Mouse (Mus musculus): ENCODE data around the gene Kcnq1. TPM values are rescaled to one million over a fixed set of nuclear protein-coding genes. Genes with fewer than 3 reads are reported as not detected.

The Kcnq1 gene
- total RNA-seq, 1 experiment: 0.22 TPM

GRCm38 (mm10) chr7:143447130-143447529 lies 341.0 kb downstream of the Kcnq1 start:
- TF ChIP-seq ZNF384 (IDR thresholded peaks at IDR 0.05; ENCODE audit: low read depth, low read length) (no peak), CHD2 (IDR thresholded peaks at IDR 0.05; ENCODE audit: low read depth, low read length) (no peak), ZC3H11A (IDR thresholded peaks at IDR 0.05; ENCODE audit: borderline replicate concordance, low read depth, low read length) (no peak), HCFC1 (IDR thresholded peaks at IDR 0.05; ENCODE audit: borderline replicate concordance, insufficient read depth, low read length) (no peak), MAFK (IDR thresholded peaks at IDR 0.05; ENCODE audit: insufficient read depth, low read depth, low read length) (no peak)

DNA sequence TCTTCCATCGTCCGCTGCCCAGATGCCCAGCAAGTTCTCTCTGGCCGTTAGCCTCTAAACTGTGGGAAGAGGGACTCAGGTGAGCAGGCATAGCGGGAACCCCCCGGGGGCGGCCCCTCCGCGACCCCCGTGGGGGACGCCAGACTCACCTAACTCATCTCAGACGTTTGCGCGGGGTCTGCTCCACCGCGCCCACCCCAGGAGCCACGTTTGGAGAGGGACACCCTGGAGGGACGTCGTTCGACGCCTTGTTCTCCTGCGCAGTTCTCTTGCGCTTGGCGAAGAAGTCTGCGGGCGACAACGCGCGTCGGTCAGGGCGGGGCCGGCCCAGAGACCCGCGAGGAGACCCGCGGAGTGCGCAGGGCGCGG lies 352.8 kb downstream of the Kcnq1 start:
- TF ChIP-seq CHD2 (IDR thresholded peaks at IDR 0.05; ENCODE audit: low read depth, low read length): no peak
- no peak for TF ChIP-seq HCFC1 (IDR thresholded peaks at IDR 0.05; ENCODE audit: borderline replicate concordance, insufficient read depth, low read length)
- no peak for TF ChIP-seq ZC3H11A (IDR thresholded peaks at IDR 0.05; ENCODE audit: borderline replicate concordance, low read depth, low read length)
- TF ChIP-seq MAFK (IDR thresholded peaks at IDR 0.05; ENCODE audit: insufficient read depth, low read depth, low read length): no peak
- TF ChIP-seq ZNF384 (IDR thresholded peaks at IDR 0.05; ENCODE audit: low read depth, low read length): no peak
- H3K4me3 ChIP-seq (ENCODE audit: insufficient read depth in 1 of 2, low read depth in 1 of 2, low read length in 2 of 2, poor library complexity in 1 of 2, severe bottlenecking in 1 of 2): peak overlapping the region; percentile 44 to 45; a peak in 3 of 4 replicates
- H3K27ac ChIP-seq (ENCODE audit: insufficient read depth, low read depth, low read length, poor library complexity, severe bottlenecking): no peak overlapping the region
- H3K9me3 ChIP-seq (ENCODE audit: control insufficient read depth, insufficient read depth, low read depth, low read length): no peaks in the 10 kb centered on the region
- no peaks in the 10 kb centered on the region for H3K36me3 ChIP-seq (ENCODE audit: control insufficient read depth, insufficient read depth, low read length, poor library complexity, severe bottlenecking)
- H3K9ac ChIP-seq (ENCODE audit: insufficient read depth, low read depth, low read length, poor library complexity, severe bottlenecking): no peak overlapping the region; the same call in 1 of the 2 replicates
- H3K4me1 ChIP-seq (ENCODE audit: control insufficient read depth in 2 of 2, insufficient read depth in 2 of 2, low read length in 2 of 2, poor library complexity in 1 of 2): peaks cover 0 to 10% of the 10 kb centered on the region in 2 experiments; a peak in 1 of 4 replicates
- in situ Hi-C loops (cut with MboI; ENCODE audit: low sequenced_read_pairs in 2 of 2, unreplicated experiment in 2 of 2): no loop called here
- no peak for DNase-seq (ENCODE audit: low read depth, low spot score)

More at GRCm38 (mm10) chr7:143447130-143447529, 341.0 kb downstream of the Kcnq1 start:
- Histone ChIP-seq H3K4me1 (ENCODE audit: control insufficient read depth in 2 of 2, insufficient read depth in 2 of 2, low read length in 2 of 2, poor library complexity in 1 of 2) (0 out of 4 replicates have a peak, but pooled peaks cover 0 to 2% of the 10 kb centered on the region in 2 experiments), H3K9ac (ENCODE audit: insufficient read depth, low read depth, low read length, poor library complexity, severe bottlenecking) (no peak overlapping the region), H3K9me3 (ENCODE audit: control insufficient read depth, insufficient read depth, low read depth, low read length) (no peaks in the 10 kb centered on the region), H3K36me3 (ENCODE audit: control insufficient read depth, insufficient read depth, low read length, poor library complexity, severe bottlenecking) (no peaks in the 10 kb centered on the region), H3K27ac (ENCODE audit: insufficient read depth, low read depth, low read length, poor library complexity, severe bottlenecking) (no peak overlapping the region), H3K4me3 (ENCODE audit: insufficient read depth in 1 of 2, low read depth in 1 of 2, low read length in 2 of 2, poor library complexity in 1 of 2, severe bottlenecking in 1 of 2) (no peak overlapping the region)
- DNase-seq (ENCODE audit: low read depth, low spot score): no peak
- in situ Hi-C loops (cut with MboI; ENCODE audit: low sequenced_read_pairs in 2 of 2, unreplicated experiment in 2 of 2): no loop called here

GRCm38 (mm10) chr7:143459332-143460211 lies 353.4 kb downstream of the Kcnq1 start:
- DNase-seq (ENCODE audit: low read depth, low spot score): no peak
- Histone ChIP-seq H3K4me1 (ENCODE audit: control insufficient read depth in 2 of 2, insufficient read depth in 2 of 2, low read length in 2 of 2, poor library complexity in 1 of 2) (peaks cover 0 to 11% of the 10 kb centered on the region in 2 experiments; a peak in 2 of 4 replicates), H3K9ac (ENCODE audit: insufficient read depth, low read depth, low read length, poor library complexity, severe bottlenecking) (peak overlapping the region; percentile 46), H3K4me3 (ENCODE audit: insufficient read depth in 1 of 2, low read depth in 1 of 2, low read length in 2 of 2, poor library complexity in 1 of 2, severe bottlenecking in 1 of 2) (peak overlapping the region; percentile 44 to 45; a peak in 3 of 4 replicates), H3K9me3 (ENCODE audit: control insufficient read depth, insufficient read depth, low read depth, low read length) (no peaks in the 10 kb centered on the region), H3K36me3 (ENCODE audit: control insufficient read depth, insufficient read depth, low read length, poor library complexity, severe bottlenecking) (no peaks in the 10 kb centered on the region), H3K27ac (ENCODE audit: insufficient read depth, low read depth, low read length, poor library complexity, severe bottlenecking) (no peak overlapping the region)
- in situ Hi-C loops (cut with MboI; ENCODE audit: low sequenced_read_pairs in 2 of 2, unreplicated experiment in 2 of 2): no loop called here
- TF ChIP-seq HCFC1 (IDR thresholded peaks at IDR 0.05; ENCODE audit: borderline replicate concordance, insufficient read depth, low read length): no peak
- TF ChIP-seq ZNF384 (IDR thresholded peaks at IDR 0.05; ENCODE audit: low read depth, low read length): no peak
- TF ChIP-seq MAFK (IDR thresholded peaks at IDR 0.05; ENCODE audit: insufficient read depth, low read depth, low read length): peak; percentile 80
- no peak for TF ChIP-seq ZC3H11A (IDR thresholded peaks at IDR 0.05; ENCODE audit: borderline replicate concordance, low read depth, low read length)

DNA sequence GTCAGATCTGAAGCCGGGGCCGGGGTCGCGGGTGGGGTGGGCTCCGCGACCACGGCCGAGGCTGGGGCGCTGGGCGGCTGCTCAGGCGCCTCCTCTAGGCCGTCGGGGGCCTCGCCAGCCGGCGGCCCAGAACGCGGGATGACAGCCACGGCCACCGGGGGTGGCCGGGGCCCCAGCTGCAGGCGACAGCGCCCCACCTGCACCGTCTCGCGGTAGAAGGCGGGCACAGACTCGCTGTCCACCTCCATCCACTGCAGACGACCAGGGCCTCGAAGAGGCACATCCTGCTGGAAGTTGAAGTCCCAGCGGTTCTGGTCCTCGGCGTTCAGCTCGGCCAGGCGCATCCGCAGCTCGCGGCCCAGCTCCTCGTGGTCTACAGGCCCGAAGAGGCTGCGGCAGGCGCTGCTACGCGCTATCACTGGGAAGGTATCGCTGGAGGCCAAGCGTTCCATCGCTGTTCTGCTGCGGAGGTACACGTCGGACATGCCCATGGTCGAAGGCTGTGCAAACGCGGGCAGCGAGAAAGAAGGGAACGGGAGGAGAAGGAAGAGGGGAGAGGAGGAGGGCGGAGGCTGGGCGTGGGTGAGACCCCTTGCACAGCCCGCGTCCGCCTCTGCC lies 354.2 kb downstream of the Kcnq1 start:
- no peaks in the 10 kb centered on the region for H3K9me3 ChIP-seq (ENCODE audit: control insufficient read depth, insufficient read depth, low read depth, low read length)
- DNase-seq (ENCODE audit: low read depth, low spot score): no peak
- no peak for TF ChIP-seq ZNF384 (IDR thresholded peaks at IDR 0.05; ENCODE audit: low read depth, low read length)
- no peak for TF ChIP-seq ZC3H11A (IDR thresholded peaks at IDR 0.05; ENCODE audit: borderline replicate concordance, low read depth, low read length)
- no peak for TF ChIP-seq HCFC1 (IDR thresholded peaks at IDR 0.05; ENCODE audit: borderline replicate concordance, insufficient read depth, low read length)
- TF ChIP-seq MAFK (IDR thresholded peaks at IDR 0.05; ENCODE audit: insufficient read depth, low read depth, low read length): no peak
- TF ChIP-seq CHD2 (IDR thresholded peaks at IDR 0.05; ENCODE audit: low read depth, low read length): no peak

More for the DNA sequence above, 354.2 kb downstream of the Kcnq1 start:
- no peak overlapping the region for H3K27ac ChIP-seq (ENCODE audit: insufficient read depth, low read depth, low read length, poor library complexity, severe bottlenecking)
- peak overlapping the region; percentile 14; the same call in 1 of the 2 replicates for H3K9ac ChIP-seq (ENCODE audit: insufficient read depth, low read depth, low read length, poor library complexity, severe bottlenecking)
- no peaks in the 10 kb centered on the region for H3K36me3 ChIP-seq (ENCODE audit: control insufficient read depth, insufficient read depth, low read length, poor library complexity, severe bottlenecking)
- peak overlapping the region; percentile 44 to 45 for H3K4me3 ChIP-seq (ENCODE audit: insufficient read depth in 1 of 2, low read depth in 1 of 2, low read length in 2 of 2, poor library complexity in 1 of 2, severe bottlenecking in 1 of 2)
- in situ Hi-C loops (cut with MboI; ENCODE audit: low sequenced_read_pairs in 2 of 2, unreplicated experiment in 2 of 2): no loop called here
- peaks cover 0 to 13% of the 10 kb centered on the region in 2 experiments; a peak in 2 of 4 replicates for H3K4me1 ChIP-seq (ENCODE audit: control insufficient read depth in 2 of 2, insufficient read depth in 2 of 2, low read length in 2 of 2, poor library complexity in 1 of 2)

Data from ES-E14 (cell line).